Mouse (Mus musculus): Measurements from ENCODE around the gene Thrb. TPM values are rescaled to one million over a fixed set of nuclear protein-coding genes. Genes with fewer than 3 reads are reported as not detected.

Gene Thrb
- polyA plus RNA-seq, 1 experiment: 0.13 TPM

GRCm38 (mm10) chr14:17847211-17847610 lies 187.2 kb downstream of the Thrb start:
- TF ChIP-seq POLR2A (IDR thresholded peaks at IDR 0.05; ENCODE audit: insufficient read depth, low read length) (no peak), CTCF (IDR thresholded peaks at IDR 0.05; ENCODE audit: low read depth, low read length) (no peak), EP300 (IDR thresholded peaks at IDR 0.05; ENCODE audit: insufficient read depth, low read depth, low read length) (no peak)

GRCm38 (mm10) chr14:17850355-17850754 lies 190.3 kb downstream of the Thrb start:
- Histone ChIP-seq H3K27me3 (ENCODE audit: control insufficient read depth, insufficient read depth, low read length, poor library complexity, severe bottlenecking) (no peaks in the 10 kb centered on the region), H3K36me3 (ENCODE audit: control insufficient read depth, insufficient read depth, low read length, poor library complexity, severe bottlenecking) (no peaks in the 10 kb centered on the region), H3K9me3 (replicated peaks; ENCODE audit: control insufficient read depth, insufficient read depth, low read length, poor library complexity, severe bottlenecking) (no peaks in the 10 kb centered on the region), H3K4me3 (ENCODE audit: low read depth, low read length) (no peak overlapping the region), H3K9ac (ENCODE audit: low read depth, poor library complexity, severe bottlenecking) (no peak overlapping the region), H3K4me1 (ENCODE audit: control insufficient read depth, insufficient read depth, low read length) (no peaks in the 10 kb centered on the region), H3K27ac (ENCODE audit: insufficient read depth, low read length) (no peak overlapping the region)
- TF ChIP-seq CTCF (IDR thresholded peaks at IDR 0.05; ENCODE audit: low read depth, low read length) (no peak), POLR2A (IDR thresholded peaks at IDR 0.05; ENCODE audit: insufficient read depth, low read length) (no peak), EP300 (IDR thresholded peaks at IDR 0.05; ENCODE audit: insufficient read depth, low read depth, low read length) (no peak)

More at GRCm38 (mm10) chr14:17847211-17847610, 187.2 kb downstream of the Thrb start:
- Histone ChIP-seq H3K36me3 (ENCODE audit: control insufficient read depth, insufficient read depth, low read length, poor library complexity, severe bottlenecking) (no peaks in the 10 kb centered on the region), H3K4me3 (ENCODE audit: low read depth, low read length) (no peak overlapping the region), H3K9ac (ENCODE audit: low read depth, poor library complexity, severe bottlenecking) (no peak overlapping the region), H3K27me3 (ENCODE audit: control insufficient read depth, insufficient read depth, low read length, poor library complexity, severe bottlenecking) (no peaks in the 10 kb centered on the region), H3K9me3 (replicated peaks; ENCODE audit: control insufficient read depth, insufficient read depth, low read length, poor library complexity, severe bottlenecking) (no peaks in the 10 kb centered on the region), H3K4me1 (ENCODE audit: control insufficient read depth, insufficient read depth, low read length) (no peaks in the 10 kb centered on the region), H3K27ac (ENCODE audit: insufficient read depth, low read length) (no peak overlapping the region)

GRCm38 (mm10) chr14:17852236-17852635 lies 192.2 kb downstream of the Thrb start:
- Histone ChIP-seq H3K9ac (ENCODE audit: low read depth, poor library complexity, severe bottlenecking) (no peak overlapping the region), H3K4me3 (ENCODE audit: low read depth, low read length) (no peak overlapping the region), H3K27ac (ENCODE audit: insufficient read depth, low read length) (no peak overlapping the region), H3K27me3 (ENCODE audit: control insufficient read depth, insufficient read depth, low read length, poor library complexity, severe bottlenecking) (no peaks in the 10 kb centered on the region), H3K4me1 (ENCODE audit: control insufficient read depth, insufficient read depth, low read length) (no peaks in the 10 kb centered on the region), H3K9me3 (replicated peaks; ENCODE audit: control insufficient read depth, insufficient read depth, low read length, poor library complexity, severe bottlenecking) (no peaks in the 10 kb centered on the region), H3K36me3 (ENCODE audit: control insufficient read depth, insufficient read depth, low read length, poor library complexity, severe bottlenecking) (no peaks in the 10 kb centered on the region)
- TF ChIP-seq CTCF (IDR thresholded peaks at IDR 0.05; ENCODE audit: low read depth, low read length) (no peak), POLR2A (IDR thresholded peaks at IDR 0.05; ENCODE audit: insufficient read depth, low read length) (no peak), EP300 (IDR thresholded peaks at IDR 0.05; ENCODE audit: insufficient read depth, low read depth, low read length) (no peak)

GRCm38 (mm10) chr14:17859790-17860385 lies 199.8 kb downstream of the Thrb start:
- Histone ChIP-seq H3K27ac (ENCODE audit: insufficient read depth, low read length) (no peak overlapping the region), H3K9me3 (replicated peaks; ENCODE audit: control insufficient read depth, insufficient read depth, low read length, poor library complexity, severe bottlenecking) (no peaks in the 10 kb centered on the region), H3K36me3 (ENCODE audit: control insufficient read depth, insufficient read depth, low read length, poor library complexity, severe bottlenecking) (no peaks in the 10 kb centered on the region), H3K27me3 (ENCODE audit: control insufficient read depth, insufficient read depth, low read length, poor library complexity, severe bottlenecking) (no peaks in the 10 kb centered on the region), H3K4me1 (ENCODE audit: control insufficient read depth, insufficient read depth, low read length) (no peaks in the 10 kb centered on the region), H3K9ac (ENCODE audit: low read depth, poor library complexity, severe bottlenecking) (no peak overlapping the region), H3K4me3 (ENCODE audit: low read depth, low read length) (no peak overlapping the region)
- no peak for TF ChIP-seq CTCF (IDR thresholded peaks at IDR 0.05; ENCODE audit: low read depth, low read length)
- TF ChIP-seq EP300 (IDR thresholded peaks at IDR 0.05; ENCODE audit: insufficient read depth, low read depth, low read length): no peak
- TF ChIP-seq POLR2A (IDR thresholded peaks at IDR 0.05; ENCODE audit: insufficient read depth, low read length): no peak

- H3K9me3 ChIP-seq (replicated peaks; ENCODE audit: control insufficient read depth, insufficient read depth, low read length, poor library complexity, severe bottlenecking): no peaks in the 10 kb centered on the region
- TF ChIP-seq EP300 (IDR thresholded peaks at IDR 0.05; ENCODE audit: insufficient read depth, low read depth, low read length): no peak
- no peak for TF ChIP-seq POLR2A (IDR thresholded peaks at IDR 0.05; ENCODE audit: insufficient read depth, low read length)
- no peak for TF ChIP-seq CTCF (IDR thresholded peaks at IDR 0.05; ENCODE audit: low read depth, low read length)
- no peaks in the 10 kb centered on the region for H3K4me1 ChIP-seq (ENCODE audit: control insufficient read depth, insufficient read depth, low read length)
- no peak overlapping the region for H3K4me3 ChIP-seq (ENCODE audit: low read depth, low read length)
- no peaks in the 10 kb centered on the region for H3K27me3 ChIP-seq (ENCODE audit: control insufficient read depth, insufficient read depth, low read length, poor library complexity, severe bottlenecking)
- no peak overlapping the region for H3K9ac ChIP-seq (ENCODE audit: low read depth, poor library complexity, severe bottlenecking)
- H3K36me3 ChIP-seq (ENCODE audit: control insufficient read depth, insufficient read depth, low read length, poor library complexity, severe bottlenecking): no peaks in the 10 kb centered on the region
- no peak overlapping the region for H3K27ac ChIP-seq (ENCODE audit: insufficient read depth, low read length)
These were observed 202.6 kb downstream of the Thrb start for GRCm38 (mm10) chr14:17862651-17863050.

GRCm38 (mm10) chr14:17863701-17864320 lies 203.8 kb downstream of the Thrb start:
- Histone ChIP-seq H3K36me3 (ENCODE audit: control insufficient read depth, insufficient read depth, low read length, poor library complexity, severe bottlenecking) (no peaks in the 10 kb centered on the region), H3K4me1 (ENCODE audit: control insufficient read depth, insufficient read depth, low read length) (no peaks in the 10 kb centered on the region), H3K4me3 (ENCODE audit: low read depth, low read length) (no peak overlapping the region), H3K9me3 (replicated peaks; ENCODE audit: control insufficient read depth, insufficient read depth, low read length, poor library complexity, severe bottlenecking) (no peaks in the 10 kb centered on the region), H3K27me3 (ENCODE audit: control insufficient read depth, insufficient read depth, low read length, poor library complexity, severe bottlenecking) (no peaks in the 10 kb centered on the region), H3K27ac (ENCODE audit: insufficient read depth, low read length) (no peak overlapping the region), H3K9ac (ENCODE audit: low read depth, poor library complexity, severe bottlenecking) (no peak overlapping the region)
- TF ChIP-seq EP300 (IDR thresholded peaks at IDR 0.05; ENCODE audit: insufficient read depth, low read depth, low read length): no peak
- no peak for TF ChIP-seq CTCF (IDR thresholded peaks at IDR 0.05; ENCODE audit: low read depth, low read length)
- TF ChIP-seq POLR2A (IDR thresholded peaks at IDR 0.05; ENCODE audit: insufficient read depth, low read length): no peak
